Mouse (Mus musculus): Measurements from ENCODE around the gene Gabrg3.
A peak's percentile ranks its signal among the peaks of the same experiment; 100 is the strongest.

Gene Gabrg3

GRCm38 (mm10) chr7:57050906-57051635 is 335.9 kb downstream of the Gabrg3 start:
- no peak for DNase-seq

DNA sequence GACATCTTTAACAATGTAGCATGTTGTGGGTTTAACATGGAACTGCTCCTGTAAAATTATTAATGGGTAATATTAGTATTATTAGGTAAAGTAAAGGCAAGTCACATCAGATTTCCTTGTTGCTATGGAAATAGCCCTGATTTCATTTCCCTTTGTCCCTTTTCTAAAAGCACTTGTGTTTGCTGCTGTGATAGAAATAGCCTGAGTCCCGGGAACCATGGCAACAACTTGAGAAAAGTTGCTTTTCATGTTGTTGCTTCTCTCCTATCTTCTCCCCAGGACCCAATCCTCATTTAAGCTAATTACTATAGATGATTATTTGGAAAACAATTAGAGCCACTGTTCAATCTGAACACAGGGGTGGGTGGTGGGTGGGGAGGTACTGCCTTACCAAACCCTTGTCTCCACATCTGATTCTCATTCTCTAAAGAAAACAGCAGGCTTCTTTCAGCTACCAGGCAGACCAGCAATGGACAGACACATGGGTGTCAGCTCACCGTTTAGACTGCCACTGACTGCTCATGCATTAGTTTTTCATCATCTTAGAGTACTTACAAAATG is 349.0 kb downstream of the Gabrg3 start:
- no peak for DNase-seq

DNA sequence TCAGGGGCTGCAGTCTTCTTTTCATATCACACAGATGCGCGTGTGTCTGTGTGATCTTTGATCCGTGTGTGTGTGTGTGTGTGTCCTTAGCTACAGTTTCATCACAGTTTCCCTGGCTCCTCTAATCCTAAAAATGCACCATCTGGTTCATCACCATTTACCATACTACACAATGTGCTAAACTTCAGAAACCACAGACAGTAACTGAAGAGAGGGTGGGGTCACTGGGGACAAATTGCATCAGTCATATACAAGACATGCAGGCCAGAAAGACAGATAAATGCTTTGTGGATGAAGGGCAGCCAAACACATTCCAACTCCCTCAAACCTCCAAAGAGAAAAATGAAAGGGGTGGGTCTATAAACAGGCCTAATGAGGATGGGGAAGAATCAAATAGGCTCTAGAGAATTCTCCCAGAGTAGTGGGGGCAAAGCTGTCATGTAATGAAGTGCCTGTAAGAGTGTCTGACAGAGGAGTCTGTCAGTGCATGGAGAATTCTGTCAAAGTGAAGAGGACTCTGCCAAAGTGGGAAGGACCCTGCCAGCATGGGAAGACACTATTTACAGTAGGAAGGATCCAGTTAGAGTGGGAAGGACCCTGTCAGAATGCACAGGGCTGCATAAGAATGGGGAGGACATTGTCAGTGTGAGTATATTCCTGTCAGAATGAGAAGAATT is 386.3 kb downstream of the Gabrg3 start:
- DNase-seq = no peak

- no peak for DNase-seq
Observed at GRCm38 (mm10) chr7:56997713-56998624, 389.0 kb downstream of the Gabrg3 start.

- DNase-seq = peak; percentile 10 to 52
Observed at GRCm38 (mm10) chr7:56946398-56946797, 440.6 kb downstream of the Gabrg3 start.

DNA sequence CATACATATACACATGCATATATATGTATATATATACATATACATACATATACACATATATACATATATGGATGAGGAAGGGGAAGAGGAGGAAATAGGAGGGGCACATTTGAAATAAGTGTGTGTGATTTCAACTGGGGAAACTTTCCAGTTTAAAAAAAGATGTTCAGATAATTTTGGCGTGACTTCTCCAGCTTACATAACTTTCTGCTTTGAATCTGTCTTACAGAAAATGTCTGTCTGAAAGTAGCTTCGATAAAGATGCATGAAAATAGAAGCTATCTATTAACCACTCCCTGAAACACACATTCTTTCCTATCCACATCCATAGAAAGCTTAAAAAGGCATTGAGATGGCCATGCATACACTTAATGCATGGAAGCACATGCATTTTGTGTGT is 445.4 kb downstream of the Gabrg3 start:
- no peak for DNase-seq

DNA sequence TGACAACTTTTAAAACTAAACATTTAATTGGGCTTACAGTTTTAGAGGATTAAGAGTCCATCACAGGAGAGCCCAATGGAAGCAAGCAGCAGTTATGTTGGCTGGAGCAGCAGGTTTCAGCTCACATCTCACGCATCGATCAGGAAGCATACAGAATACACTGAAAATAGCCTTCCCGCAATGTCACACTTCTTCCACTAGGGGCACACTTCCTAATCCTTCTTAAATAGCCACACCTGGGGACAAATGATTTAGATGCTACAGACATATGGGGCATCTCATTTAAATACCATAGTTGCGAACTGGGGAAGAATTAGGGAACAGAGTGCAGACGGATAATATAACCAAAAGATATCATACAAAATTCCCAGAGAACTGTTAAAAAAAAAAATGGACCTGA is 449.0 kb downstream of the Gabrg3 start:
- DNase-seq = no peak

- peak; percentile 27 to 30 for DNase-seq
Observed at GRCm38 (mm10) chr7:56919499-56919898, 467.5 kb downstream of the Gabrg3 start.

GRCm38 (mm10) chr7:56914862-56915261 is 472.1 kb downstream of the Gabrg3 start:
- DNase-seq = no peak

DNA sequence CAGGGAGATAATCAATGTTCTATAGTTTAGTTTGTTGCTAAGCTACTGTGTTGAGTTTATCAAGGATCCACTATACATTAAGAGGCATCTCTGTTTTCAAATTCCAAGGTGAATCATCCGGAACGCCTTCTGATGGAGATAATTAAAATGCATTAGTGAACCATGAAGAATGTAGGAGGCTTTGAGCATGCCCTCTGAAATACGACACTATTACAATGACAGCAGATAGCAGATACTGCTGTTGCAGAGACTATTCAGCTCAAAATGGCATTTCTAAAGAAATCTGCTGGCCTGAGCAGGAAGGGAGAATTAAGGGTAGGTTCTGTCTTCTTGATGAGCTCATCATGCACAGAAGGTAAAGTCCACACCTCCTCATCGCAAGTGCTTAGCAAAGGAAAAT is 487.2 kb downstream of the Gabrg3 start:
- DNase-seq = no peak

- DNase-seq = no peak
Observed at GRCm38 (mm10) chr7:56867314-56868075, 519.5 kb downstream of the Gabrg3 start.

DNA sequence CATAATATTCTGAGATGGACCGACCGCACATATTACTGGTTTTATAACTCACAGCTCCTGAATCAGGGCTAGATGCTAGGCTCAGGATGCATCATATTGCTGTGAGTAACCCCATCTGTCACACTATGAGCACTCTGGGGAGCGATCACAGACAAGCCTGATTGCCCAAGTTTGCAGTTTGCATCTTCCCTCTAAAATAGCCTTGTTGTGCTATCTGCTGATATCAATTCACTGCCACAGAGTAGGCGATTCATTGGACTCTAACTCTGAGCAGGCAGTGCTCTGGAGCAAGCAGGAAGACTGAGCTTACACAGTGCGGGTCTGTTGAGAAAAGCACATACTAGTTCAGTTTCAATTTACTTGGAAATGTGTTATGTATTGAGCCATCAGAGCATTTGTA is 543.4 kb downstream of the Gabrg3 start:
- DNase-seq = no peak

DNA sequence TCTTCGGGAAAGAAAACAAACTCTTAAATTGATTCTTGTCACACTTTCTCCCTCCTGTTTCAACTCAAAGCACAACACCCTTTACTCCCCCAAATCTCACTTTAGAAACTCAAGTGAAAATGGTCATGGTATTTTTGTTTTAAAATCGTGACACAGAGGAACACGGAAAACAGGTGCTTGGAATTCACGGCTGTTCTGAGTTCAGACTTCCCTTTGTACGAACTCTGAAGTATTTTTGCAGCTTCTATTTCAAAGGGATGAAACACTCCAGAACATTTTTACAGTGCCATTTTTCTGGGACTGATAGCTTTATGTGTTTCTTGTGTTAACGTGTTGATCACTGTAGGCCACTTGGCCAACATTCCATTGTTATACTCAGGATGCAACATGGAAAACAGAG is 561.5 kb downstream of the Gabrg3 start:
- DNase-seq = no peak

DNA sequence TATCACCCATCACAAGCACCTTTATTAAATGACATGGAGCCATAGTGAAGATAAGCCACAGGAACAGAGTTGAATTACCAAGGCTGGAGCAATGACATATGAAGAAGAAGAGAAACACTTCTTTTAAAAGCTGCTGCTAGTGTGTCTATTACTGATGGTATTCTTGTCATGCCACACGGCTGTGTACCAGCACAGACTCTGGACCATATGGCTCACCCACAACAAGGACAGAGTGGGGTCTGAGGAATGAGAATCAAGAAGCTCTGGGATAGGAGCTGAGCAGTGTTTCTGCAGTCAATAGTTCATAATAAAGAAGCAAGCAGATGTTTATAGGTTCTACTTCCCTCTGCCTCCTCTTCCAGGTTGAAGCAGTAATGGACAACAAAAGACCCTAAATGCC is 585.1 kb downstream of the Gabrg3 start:
- no peak for DNase-seq

DNA sequence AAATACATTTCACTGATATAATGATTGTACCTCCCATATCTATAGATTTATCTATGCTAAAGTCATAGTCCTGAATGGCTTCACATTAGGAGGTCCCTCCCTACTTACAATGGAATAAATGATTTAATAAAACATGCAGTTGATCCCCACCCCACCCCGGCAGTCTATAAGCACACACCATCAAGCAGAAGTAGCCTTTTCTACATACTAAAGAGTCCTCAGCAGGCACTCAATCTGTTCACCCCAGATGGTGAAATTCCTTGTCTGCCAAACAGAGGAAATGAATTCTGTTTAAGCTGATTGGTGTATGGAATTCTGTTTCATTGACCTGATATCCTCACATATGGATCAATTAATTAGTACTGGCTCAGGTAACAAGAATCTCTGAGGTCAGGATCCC is 607.9 kb downstream of the Gabrg3 start:
- DNase-seq = peak; percentile 59 to 60

DNA sequence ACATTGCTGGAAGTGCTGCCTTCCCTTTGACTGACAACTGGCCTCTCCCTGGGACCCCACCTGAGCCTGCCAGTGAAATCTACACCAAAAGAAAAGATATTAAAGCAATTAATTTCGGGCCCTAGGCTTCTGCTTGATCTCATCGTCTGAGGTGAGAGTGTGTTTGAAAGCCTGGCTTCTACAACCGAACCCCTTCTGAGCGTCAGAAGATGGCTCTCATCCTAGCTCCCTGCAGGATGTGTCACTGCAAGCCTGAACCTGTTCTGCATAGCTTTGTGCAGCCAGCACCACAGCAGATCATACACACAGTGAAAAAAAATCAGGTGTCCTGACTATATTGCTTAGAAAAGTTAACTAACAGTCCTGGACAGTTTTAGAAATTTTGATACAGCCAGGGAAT is 618.8 kb downstream of the Gabrg3 start:
- peak; percentile 56 to 74 for DNase-seq

DNA sequence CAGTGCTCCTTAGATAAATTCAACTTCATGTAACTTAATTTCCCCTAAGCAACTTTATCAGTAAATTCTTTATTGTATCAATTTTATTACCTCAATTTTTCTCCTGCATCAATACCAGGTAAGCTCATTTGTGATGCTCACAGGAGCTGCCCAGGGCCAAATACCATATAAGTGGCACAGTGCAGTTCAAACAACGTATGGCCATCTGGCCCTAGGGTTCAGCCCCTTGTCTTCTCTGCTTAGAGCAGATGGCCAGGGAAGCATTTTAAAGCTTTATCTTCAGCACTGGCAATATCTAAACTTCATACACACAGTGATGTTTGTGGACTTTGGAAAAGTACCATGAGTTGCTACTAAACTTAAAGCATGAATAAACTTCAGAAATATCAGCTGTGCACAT is 619.2 kb downstream of the Gabrg3 start:
- DNase-seq = peak; percentile 17 to 18

GRCm38 (mm10) chr7:56765612-56766445 is 621.2 kb downstream of the Gabrg3 start:
- DNase-seq = peak in 1 of 2 experiments; percentile 5

GRCm38 (mm10) chr7:56729225-56729624 is 657.8 kb downstream of the Gabrg3 start:
- DNase-seq = no peak
